Mouse (Mus musculus) forebrain, embryonic 11.5 days (tissue): ENCODE data around the gene Gm12185. TPM values are rescaled to one million over a fixed set of nuclear protein-coding genes. Genes with fewer than 3 reads are reported as not detected.

Experiments
- polyA plus RNA-seq: library from polyadenylated mRNA; unstranded; fragments of >200 nt; fragmentation: Nextera tagmentation; extraction: Ambion mirVana; gene quantifications from 2 replicates; pipeline ENCODE4 v1.2.1, GENCODE M21; 2014

The Gm12185 gene
- polyA plus RNA-seq, 1 experiment from 2014 or later = not detected

Other genes with a start within 250 kb of the Gm12185 start
- gene Rack1, start 191.9 kb downstream of the Gm12185 start, polyA plus RNA-seq = 648 and 653 TPM in 2 replicates
- 4.5 and 5.6 TPM in 2 replicates for gene Trim41, start 174.9 kb downstream of the Gm12185 start, polyA plus RNA-seq
- 0.51 and 2.1 TPM in 2 replicates for gene Trim7, start 166.1 kb downstream of the Gm12185 start, polyA plus RNA-seq
- gene Gm12184, start 165.6 kb downstream of the Gm12185 start, polyA plus RNA-seq = 12.3 and 12.7 TPM in 2 replicates
- gene Irgm1, start 120.5 kb downstream of the Gm12185 start, polyA plus RNA-seq = 1.5 TPM in 2 replicates
- gene Gm5431, start 90.0 kb downstream of the Gm12185 start, polyA plus RNA-seq = 0.24 TPM in 1 of 2 replicates, not detected in the other
- 1.2 and 1.9 TPM in 2 replicates for gene Psme2b, start 46.0 kb downstream of the Gm12185 start, polyA plus RNA-seq
- not detected in 2 replicates for gene Olfr56, start 13.3 kb downstream of the Gm12185 start, polyA plus RNA-seq
- gene 9930111J21Rik1, start 12.8 kb downstream of the Gm12185 start, polyA plus RNA-seq = 0.20 TPM in 1 of 2 replicates, not detected in the other
- gene Tgtp1, start 1.9 kb upstream of the Gm12185 start, polyA plus RNA-seq = not detected in 2 replicates
- gene 9930111J21Rik2, start 59.0 kb upstream of the Gm12185 start, polyA plus RNA-seq = 0.04 and 0.07 TPM in 2 replicates
- not detected in 2 replicates for gene Tgtp2, start 72.0 kb upstream of the Gm12185 start, polyA plus RNA-seq
- gene Ifi47, start 84.4 kb upstream of the Gm12185 start, polyA plus RNA-seq = 0.63 and 1.1 TPM in 2 replicates
- not detected in 2 replicates for gene Olfr1396, start 122.6 kb upstream of the Gm12185 start, polyA plus RNA-seq
- gene Olfr1395, start 150.0 kb upstream of the Gm12185 start, polyA plus RNA-seq = not detected in 2 replicates
- not detected in 2 replicates for gene Olfr1394, start 162.2 kb upstream of the Gm12185 start, polyA plus RNA-seq
- 0.16 TPM in 1 of 2 replicates, not detected in the other for gene Btnl9, start 194.9 kb upstream of the Gm12185 start, polyA plus RNA-seq
- 58.4 and 59.6 TPM in 2 replicates for gene Zfp62, start 211.1 kb upstream of the Gm12185 start, polyA plus RNA-seq